Mouse (Mus musculus) thymus, postnatal 25 days (tissue): Measurements from ENCODE around the gene Nsun5.
"Not testable (repeated sequence)": the region's sequence is repeated elsewhere in the genome, so short reads cannot be mapped to it uniquely, and the experiment has no call there.

Experiments
- DNase-seq: peaks from one replicate; pipeline ENCODE4 v3.0.0; 2022

Gene Nsun5

DNA sequence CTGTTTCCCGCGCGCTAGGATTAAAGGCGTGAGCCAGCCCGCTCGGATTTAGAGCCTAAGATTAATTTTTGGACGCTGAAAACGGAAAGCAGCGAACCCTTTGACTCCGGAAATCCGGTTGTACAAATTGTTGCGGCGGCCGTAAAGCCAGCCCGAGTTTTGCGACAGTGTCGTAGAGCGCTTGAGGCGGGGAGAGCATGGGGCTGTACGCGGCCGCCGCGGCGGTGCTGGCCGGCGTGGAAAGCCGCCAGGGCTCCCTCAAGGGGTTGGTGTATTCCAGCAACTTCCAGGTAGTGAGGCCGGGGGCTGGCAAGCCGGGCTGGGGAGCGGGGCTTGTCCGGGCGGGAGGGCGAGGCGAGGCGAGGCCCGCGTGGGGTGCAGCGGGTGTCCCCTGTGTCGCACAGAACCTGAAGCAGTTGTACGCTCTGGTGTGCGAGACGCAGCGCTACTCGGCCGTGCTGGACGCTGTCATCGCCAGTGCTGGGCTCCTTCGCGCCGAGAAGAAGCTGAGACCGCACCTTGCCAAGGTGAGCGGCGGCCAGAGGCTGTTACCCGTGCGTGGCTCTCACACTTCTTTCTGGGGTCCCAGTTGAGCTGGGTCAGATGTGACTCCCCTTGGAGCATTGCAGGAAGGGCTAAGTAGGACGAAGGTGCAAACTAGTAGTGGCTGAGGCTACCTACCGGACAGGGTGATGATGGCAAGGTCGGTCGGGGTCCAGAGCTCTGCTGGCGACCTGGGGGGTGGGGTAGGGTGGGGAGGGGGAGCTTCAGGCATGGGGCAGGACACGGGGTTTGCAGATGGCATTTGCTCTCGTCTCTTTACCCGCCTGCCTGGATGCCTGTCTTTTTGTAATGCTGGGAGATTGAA lies at the start of gene Nsun5:
TSS of gene Nsun5 (plus strand) at position 167 of the 868 bp plus-strand sequence.
- DNase-seq, result peak; percentile 95

DNA sequence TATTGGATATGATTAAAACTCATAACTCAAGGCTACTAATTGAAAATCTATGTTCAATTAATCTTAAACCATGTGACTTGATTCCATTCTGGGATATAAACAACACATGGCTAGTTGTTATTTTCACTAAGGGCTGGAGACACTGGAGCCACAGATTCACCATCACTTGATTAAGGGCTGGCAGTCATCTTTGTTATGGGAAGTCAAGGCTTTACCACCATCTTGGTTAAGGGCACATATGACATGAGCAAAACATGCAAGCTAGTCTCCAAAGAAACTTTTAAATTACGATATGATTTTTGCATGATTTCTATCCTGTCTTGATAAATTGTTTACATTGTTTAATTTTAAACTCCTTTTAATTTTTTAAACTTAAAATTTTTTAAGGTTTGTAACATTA lies 47.6 kb upstream of the Nsun5 start:
- no peak for DNase-seq

DNA sequence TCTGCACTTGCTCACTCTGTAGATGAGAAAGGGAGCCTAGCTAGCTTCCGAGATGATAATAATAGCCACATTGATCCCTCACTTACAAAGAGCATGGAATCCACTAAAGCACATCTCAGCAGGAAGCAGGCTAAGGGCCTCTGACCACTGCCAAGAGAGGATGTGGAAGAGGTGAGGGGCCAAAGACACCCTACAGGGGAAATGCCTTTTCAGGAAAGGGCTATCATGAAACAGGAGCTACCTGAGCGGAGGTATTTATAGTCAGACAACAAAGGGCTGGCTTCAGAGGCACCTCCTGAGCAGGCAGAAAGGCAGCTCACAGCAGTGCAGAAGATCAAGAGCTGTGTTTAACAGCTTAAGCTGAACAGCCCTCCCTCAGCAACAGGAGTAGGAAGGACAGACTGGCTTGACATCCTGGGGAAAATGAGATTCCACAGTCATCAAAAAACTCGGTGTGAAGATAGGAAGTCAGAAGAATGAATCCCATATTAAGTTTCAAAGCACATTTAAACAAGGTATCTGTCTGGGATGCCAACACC lies 43.6 kb upstream of the Nsun5 start:
- no peak for DNase-seq

DNA sequence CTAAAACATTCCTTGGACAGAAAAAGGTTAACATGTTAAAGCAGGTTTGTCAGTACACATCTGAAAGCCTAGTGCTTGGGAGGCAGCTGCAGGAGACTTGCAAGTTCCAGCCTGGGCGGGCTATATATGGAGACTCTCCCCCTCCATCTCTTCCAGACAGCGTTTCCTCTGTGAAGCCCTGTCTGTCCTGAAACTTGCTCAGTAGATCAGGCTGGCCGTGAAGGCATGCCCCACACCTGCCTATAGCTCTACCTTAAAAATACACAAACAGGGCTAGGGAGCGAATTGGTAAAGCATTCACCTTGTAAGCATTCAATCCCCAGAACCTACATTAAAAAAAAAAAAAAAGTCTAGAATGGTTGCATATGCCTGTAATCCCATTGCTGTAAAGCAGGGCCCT lies 40.3 kb upstream of the Nsun5 start:
- DNase-seq, result no peak

DNA sequence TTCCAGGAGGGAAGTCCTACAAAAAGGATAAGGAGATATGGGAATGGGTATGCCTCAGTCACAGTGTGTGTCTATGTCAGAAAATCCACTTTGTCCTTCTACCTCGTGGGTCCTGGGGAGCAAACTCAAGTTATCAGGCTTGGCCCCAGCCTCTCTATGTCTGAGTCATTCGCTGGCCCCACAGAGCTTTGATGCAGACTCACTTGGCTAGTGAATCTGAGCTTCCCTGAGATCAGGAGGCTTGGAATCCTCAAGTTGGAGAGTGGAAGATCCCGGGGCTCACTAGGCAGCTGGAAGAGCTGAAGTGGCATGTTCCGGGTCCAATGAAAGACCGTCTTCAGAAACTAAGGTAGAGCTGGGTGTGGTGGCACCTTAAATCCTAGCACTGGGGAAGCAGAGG lies 39.6 kb upstream of the Nsun5 start:
- DNase-seq, result no peak

DNA sequence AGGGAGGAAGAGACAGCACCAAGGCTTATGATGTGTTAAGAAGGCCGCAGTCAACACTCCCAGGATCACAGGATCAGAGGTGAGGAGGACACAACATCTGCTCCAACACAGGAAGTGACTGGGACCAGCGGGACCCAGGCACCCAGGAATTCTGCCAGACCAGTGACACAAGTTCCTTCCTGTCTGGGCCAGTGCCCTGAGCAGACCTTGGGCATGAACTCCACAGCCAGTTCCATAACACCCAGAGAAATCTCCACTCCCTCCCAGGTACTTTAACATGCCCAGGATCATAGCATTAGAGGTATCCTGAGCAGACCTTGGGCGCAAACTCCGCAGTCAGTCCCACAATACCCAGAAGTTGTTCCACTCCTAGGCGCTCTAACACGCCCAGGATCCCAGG lies 38.6 kb upstream of the Nsun5 start:
- DNase-seq, result no peak

DNA sequence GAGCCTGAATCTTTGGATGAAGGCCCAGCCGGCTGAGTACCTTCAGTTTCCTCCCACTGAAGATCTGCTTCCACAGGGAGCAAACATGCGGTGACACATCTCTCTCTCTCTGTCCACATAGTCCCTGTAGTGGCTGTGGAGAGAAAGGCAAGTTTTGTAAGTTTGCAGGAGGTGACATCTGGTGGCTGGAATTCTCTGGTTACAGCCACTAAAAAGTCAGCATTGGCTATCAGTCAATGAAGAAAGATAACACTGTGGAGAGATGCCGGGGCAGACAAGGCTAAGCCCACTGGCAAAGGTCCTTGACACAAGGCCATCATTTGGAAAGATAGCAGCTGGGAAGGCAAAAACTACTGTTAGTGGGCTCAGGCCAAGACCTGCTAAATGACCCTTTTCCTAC lies 32.2 kb upstream of the Nsun5 start:
- no peak for DNase-seq

DNA sequence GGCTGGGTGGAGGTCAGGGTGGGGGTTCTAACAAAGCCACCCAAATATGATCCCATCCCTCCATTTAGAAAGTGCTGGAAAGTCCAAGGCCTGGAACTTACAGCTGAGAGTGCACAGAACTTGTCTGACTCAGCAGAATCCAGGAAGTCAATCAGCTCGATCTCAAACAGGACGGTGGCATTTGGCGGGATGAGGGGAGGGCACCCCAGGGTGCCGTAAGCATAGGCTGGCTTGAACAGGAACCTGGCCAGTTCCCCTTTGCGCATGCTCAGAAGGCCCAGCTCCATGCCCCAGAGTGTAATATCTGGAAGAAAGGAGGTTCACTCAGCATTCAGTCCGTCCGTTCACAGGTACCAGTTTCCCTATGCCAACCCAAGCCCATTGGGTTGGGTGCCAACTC lies 23.8 kb upstream of the Nsun5 start:
- DNase-seq, result no peak

DNA sequence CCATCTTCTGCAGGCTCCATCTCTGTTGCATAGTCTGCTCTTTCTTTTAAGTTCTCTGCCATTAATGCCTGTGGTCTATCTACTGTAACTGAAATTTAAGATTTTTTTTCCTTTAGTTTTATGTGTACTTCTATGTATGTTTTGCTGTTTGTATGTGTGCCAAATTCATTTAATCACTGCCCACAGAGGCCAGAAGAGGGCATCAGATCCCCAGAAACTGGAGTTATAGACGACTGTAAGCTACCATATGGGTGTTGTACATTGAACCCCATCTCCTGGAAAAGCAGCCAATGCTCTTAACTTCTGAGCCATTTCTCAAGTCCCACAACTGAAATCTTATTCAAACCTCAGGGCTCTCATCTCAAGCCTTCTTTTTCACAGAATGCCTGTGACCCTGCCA lies 23.3 kb upstream of the Nsun5 start:
- no peak for DNase-seq

DNA sequence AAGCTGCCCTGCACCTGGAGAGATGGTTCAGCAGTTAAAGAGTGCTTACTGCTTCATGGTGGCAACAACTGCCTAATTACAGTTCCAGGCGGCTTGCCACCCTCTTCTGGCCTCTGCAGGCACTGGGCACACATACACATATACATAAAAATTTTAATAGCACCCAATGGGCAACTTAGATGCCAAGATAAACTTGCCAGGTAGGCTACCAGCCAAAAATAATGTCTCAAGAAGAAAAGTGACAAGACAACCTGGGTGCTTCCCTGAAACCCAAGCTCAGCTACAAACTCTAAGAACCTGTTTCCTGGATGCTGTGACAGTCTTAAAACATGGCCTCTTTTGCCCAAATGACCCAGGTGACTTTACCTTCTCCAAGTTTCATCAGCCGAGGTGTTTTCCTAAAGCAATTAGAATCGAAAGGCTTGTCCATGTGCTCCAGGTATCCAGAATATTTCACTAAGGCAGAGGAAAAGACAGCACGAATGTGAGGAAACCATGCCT lies 22.2 kb upstream of the Nsun5 start:
- no peak for DNase-seq

DNA sequence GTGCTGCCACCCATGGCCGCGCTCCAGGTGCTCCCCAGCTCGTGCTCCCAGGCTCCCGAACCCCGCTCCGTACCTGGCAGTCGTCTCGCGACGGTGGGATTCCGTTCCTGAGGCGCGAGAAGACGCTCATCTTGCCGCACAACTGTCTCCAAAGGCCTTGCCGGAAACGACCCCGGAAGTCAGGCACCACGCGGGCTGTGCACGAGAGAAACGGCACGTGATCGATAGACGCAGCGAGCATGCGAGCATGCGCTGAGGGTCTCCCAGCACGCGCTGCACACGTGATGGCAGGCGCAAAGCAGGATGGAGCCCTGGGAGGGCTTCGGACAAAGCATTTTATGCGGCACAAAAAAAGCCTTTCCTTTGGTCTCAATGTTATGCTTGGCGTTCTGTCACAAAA lies 19.9 kb upstream of the Nsun5 start, which contains the start of gene Fkbp6:
TSS of gene Fkbp6 (minus strand) at position 183 of the 400 bp plus-strand sequence.
- DNase-seq, result no peak

DNA sequence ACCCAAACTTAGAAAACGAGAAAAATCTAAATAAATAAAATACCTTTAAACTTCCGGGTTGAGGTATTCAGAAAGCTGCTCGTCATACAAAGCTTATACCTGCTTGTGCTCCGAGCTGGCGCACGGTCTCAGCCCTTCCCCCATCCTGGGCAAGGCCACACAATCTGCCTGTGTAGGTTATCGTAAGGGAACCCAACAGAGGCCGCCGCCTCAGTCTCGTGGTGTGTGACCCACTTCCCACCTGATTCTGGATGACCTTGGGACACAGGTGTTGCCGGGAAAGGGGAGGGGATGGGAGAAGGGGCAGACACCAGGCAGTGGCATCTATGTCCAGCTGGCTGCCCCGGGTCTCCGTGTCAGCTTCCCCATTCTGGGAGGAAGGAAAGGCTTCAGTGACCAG lies 18.1 kb upstream of the Nsun5 start:
- DNase-seq, result no peak

DNA sequence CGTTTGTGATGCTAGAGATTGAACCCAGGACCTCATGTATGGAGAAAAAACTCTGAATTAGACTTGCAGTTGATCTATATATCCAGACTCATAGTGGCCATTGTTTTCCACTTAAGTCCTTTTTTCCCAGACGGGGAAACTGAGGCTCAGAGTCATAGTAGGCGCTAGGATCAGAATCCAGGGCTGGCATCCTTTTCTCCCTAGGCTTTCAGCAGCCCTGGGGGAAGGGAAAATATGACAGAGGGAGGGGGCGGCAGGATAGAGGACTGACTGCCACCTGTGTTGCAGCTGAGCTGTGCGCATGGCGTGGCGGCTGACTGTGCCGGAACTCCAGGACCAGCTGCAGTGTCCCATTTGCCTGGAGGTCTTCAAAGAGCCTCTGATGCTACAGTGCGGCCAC lies 16.8 kb upstream of the Nsun5 start, which contains the start of gene Trim50:
TSS of gene Trim50 (plus strand) at position 301 of the 400 bp plus-strand sequence.
- DNase-seq, result no peak

DNA sequence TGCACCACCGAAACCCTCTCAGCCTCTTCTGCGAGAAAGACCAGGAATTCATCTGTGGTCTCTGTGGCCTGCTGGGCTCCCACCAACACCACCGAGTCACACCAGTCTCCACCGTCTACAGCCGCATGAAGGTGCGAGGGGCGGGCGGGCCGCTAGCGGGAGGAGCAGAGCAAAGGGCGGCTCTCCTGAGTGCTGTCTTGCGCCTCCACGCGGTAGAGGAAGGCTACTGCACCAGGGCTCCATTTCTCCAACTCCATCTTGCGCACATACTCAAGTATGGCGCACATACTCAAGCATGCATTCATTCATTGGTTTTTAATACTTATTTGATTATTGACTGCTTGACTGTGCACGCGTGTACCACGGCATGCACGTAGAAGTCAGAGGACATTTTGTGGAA lies 16.2 kb upstream of the Nsun5 start:
- peak; percentile 18 for DNase-seq

DNA sequence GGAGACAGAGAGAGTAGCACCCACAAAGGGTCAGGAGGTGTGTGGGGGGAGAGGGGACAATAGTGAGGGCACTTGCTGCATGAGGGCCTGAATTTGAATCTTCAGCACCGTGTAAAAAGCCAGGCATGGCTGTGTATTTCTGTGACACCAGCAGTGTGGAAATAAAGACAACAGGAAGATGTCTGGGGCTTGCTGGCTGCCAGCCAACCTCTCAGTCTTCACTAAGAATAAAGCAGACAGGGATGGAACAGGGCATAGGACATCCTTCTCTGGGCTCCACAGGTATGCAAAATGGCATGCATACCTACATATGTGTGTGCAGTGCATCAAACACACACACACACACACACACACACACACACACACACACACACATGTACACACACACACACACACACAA lies 13.7 kb upstream of the Nsun5 start:
- DNase-seq, result no peak

DNA sequence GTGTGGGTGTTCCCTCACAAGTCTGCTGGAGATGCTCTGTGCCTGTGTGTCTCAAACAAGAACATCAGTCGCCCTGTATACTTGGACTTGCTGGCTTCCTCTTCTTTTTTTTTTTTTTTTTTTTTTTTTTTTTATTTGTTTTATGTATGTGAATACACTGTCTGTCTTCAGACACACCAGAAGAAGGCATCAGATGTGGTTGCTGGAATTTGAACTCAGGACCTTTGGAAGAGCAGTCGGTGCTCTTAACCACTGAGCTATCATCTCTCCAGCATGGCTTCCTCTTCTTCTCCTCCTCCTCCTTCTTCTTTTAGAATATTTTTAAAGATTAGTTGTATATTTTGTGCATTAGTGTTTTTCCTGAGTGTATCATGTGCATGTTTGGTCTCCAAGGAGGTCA lies 12.2 kb upstream of the Nsun5 start:
- no peak for DNase-seq

DNA sequence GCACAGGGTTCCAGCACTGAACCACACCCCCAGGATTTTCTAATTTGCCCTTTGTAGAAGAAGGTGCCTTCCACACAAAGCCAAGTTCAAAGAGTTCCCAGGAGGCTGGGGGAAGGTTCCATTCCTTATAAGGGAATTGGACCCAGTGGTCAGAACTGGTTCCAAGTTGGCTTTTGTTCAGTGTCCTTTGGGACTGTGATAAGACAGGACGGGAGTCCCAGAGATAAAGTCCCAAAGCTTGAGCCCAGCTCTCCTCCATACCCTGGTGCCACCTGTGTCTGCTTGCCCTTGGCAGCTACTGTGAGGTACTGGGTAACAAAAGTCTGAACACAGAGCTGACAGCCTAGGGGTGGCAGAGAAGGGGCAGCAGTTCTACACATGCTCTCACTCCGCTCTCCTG lies 10.0 kb upstream of the Nsun5 start:
- DNase-seq, result no peak

DNA sequence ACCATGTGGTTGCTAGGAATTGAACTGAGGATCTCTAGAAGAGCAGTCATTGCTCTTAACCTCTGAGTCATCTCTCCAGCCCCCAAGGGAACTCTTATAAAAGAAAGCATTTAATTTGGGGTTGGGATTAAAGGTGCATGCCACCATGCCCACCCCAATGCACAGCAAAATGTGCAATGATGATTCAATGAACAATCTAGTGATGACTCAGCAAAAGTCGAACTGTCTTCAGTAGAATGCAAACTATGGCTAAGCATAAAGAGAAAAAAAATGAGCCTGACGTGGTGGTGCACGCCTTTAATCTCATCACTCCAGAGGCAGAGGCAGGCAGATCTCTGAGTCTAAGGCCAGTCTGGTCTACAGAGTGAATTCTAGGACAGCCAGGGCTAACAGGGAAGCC lies 7.2 kb upstream of the Nsun5 start:
- no peak for DNase-seq

DNA sequence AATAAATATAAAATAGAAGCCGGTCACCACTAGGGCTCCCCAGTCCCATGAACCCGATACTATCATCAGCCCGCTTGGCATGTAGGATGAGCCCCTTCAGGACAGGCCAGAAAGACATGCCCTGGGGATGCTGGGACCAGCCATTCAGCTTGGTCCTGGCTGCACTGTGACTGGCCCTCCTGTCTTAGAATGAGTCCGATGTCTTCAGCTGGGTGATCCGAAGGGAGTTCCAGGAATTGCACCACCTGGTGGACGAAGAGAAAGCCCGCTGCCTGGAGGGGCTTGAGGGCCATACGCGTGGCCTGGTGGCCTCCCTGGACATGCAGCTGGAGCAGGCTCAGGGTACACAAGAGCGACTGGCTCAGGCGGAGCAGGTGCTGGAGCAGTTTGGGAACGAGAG lies 6.2 kb upstream of the Nsun5 start:
- DNase-seq, result no peak

DNA sequence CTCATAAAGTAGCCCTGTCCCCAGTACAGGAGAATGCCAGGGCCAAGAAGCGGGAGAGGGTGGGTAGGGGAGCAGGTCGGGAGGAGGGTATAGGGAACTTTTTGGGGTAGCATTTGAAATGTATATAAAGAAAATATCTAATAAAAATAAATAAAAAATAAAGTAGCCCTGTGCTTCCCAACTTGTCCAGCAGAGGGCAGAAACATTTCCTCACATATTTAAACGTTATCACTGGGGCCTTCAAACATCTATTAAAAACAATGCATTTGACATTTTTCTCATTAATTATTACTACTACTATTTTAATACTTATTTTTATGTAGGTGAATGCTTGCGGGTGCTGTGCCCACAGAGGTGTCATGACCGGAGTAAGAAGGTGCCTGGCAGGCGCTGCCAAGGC lies 1.9 kb upstream of the Nsun5 start:
- no peak for DNase-seq

DNA sequence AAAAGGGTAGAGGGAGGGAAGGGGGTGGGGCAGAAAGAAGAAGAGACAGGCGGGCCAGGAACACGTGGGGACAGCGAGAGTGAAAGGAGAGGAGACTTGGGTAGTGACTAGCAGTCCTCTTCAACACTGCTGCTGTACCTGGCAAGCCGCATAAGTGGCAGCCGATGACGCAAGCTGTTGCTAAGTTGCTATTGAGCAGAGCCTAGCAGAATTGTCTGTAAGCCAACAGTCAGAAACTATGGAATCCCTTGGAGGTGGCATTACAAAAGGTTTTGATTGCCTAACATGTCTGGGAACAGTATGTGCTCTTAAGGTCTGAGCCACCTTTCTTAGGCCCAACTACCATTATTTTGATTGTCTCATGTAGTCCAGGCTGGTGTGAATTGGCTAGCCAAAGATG lies 1.4 kb upstream of the Nsun5 start:
- no peak for DNase-seq

DNA sequence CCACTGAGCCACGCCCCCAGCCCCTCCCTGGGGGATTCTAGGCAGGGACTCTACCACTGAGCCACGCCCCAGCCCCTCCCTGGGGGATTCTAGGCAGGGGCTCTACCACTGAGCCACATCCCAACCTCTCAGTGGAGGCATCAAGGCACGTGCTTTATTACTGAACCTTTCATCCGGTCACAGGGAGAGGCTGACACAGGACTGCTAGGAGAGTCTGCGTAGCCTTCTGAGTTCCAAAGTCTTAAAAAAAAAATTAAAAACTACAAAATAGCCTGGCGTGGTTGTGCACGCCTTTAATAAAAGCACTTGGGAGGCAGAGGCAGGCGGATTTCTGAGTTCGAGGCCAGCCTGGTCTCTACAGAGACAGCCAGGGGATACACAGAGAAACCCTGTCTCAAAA lies 557 bp upstream of the Nsun5 start:
- not testable (repeated sequence) for DNase-seq

DNA sequence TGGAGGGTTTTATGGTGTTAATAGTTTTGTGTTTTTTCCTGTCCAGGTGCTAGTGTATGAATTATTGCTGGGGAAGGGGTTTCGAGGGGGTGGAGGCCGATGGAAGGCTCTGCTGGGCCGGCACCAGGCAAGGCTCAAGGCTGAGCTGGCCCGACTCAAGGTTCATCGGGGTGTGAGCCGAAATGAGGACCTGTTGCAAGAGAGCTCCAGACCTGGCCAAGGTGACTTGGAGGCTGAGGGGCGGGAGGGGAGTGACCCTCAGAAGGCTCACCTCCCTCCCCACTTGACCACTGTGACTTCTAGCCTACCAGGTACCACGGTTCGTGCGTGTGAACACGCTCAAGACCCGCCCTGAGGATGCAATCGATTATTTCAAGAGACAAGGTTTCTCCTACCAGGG lies 1.4 kb downstream of the Nsun5 start:
- no peak for DNase-seq

DNA sequence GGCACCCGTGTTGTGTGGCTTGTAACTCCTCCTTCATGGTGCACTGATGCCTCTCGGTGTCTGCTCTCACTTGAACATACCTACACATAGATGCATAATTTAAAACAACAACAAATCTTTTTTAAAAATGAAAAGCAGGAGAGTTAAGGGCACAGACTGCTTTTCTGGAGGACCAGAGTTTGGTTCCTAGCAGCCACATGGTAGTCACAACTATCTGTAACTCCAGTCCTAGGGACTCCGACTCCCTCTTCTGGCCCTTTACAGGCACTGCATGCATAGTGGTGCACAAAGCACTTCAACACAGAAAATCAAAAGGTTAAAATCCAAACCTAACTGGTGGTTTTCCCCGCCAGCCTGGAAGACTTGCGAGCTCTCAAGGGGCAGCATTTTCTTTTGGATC lies 3.8 kb downstream of the Nsun5 start:
- no peak for DNase-seq

DNA sequence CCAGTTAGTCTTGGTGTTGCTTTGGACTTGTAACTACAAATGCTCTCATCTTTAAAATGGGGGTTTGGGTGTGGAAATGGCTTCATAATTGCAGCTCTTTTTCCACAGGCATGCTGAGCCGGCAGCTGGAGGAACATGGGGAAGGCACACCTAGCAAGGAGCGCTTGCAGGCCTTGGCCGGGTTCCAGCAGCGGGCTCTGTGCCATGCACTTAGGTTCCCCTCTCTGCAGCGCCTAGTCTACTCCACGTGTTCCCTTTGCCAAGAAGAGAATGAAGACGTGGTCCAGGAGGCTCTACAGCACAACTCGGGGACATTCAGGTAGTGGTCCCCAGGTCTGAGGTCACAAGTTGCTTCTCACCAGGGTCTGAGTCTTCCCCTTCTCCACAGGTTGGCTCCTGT lies 5.4 kb downstream of the Nsun5 start:
- DNase-seq, result no peak
